Mouse (Mus musculus): ENCODE measurements at regions not wholly inside any gene's neighbourhood (a gene's known extent, or its start where the extent isn't known, plus 50 kb on each side); places are given as distances from the start of the nearest gene placed in this dataset.

DNA sequence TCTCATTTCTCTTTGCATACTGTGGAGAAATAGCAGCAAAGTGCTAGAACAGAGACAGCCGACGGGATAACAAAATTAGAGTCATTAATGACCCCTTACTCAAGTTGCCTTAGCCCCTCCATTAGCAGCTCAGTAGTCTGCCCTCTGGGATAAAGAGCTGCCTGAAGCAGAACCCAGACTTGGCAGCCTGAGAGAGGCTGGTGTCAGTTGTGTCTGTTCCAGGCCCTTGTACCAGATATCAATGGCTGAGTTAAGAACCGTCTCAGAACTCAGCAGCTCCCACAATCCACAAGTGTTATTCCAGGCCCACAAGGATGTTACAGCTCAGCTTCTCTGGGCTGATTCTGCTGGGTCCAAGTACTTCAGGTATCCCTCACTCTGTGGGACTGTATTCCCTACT lies 109.6 kb upstream of the Topaz1 start:
- TF ChIP-seq GATA1 (IDR thresholded peaks at IDR 0.05; ENCODE audit: borderline replicate concordance, low read length) = no peak
- no peak for TF ChIP-seq FLI1 (IDR thresholded peaks at IDR 0.05; ENCODE audit: low read length)

Data from megakaryocyte, embryonic 14.5 days (primary cell).